ENCODE assay signal across 20 mouse cellular contexts in the genomic region with DNA sequence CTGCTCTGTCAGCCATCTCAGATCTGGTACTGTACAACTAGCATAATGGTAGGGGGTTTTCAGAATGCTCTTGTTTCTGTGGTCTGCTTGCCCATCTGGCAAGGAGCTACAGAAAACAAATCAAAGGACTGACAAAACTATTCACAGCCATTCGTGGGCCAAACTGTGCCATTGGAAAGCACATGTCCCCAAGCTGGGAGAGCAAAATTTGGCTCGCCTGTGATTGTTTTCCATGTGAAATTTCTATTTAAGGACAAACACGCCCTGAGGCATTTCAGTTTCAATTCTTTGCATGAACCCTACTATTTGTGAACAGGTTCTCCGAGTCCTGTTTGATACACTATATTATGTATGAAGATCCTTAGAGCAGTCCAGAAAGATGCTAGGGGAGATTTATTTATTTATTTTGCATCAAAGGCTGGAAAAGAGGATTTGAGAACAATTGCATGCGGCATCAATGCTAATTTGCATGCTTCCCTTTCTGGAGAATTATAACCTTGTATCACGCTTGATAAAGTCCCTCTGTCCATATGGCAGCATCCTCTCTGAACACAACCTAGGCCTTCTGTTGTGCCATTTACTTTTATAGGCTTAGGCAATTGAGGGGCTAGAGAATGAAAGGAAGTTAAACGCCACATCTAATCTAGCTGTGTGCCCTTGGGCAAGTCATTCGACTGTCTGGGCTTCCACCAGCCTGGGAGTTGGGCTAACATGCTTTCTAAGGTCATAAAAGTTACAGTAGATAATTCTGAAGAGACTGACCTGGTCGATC.
DNase-seq lines count a peak whose midpoint lies in the region; ATAC-seq and TF ChIP-seq lines count a peak whose summit lies in the region.
"Had no signal": no experiment of that assay in that cellular context is flagged by ENCODE, and none has a peak within 500 bp of the region (broad histone marks: within the 10 kb centered on the region; RNA-seq: fewer than 3 reads in every experiment).

No protein-coding gene starts in this region.

- TF ChIP-seq POLR2A in CH12.LX (IDR thresholded peaks at IDR 0.05; ENCODE audit: low read depth, low read length): no peak
- TF ChIP-seq POLR2A in thymus, adult 2 months (IDR thresholded peaks at IDR 0.05; ENCODE audit: control insufficient read depth, extremely low read depth, insufficient read depth, low read length, poor library complexity): no peak

- H3K9me3 ChIP-seq in embryonic facial prominence, embryonic 14.5 days (ENCODE audit: control insufficient read depth, low read length): no peaks in the 10 kb centered on the region
- no peaks in the 10 kb centered on the region for H3K9me3 ChIP-seq in embryonic facial prominence, embryonic 10.5 days
- no peaks in the 10 kb centered on the region for H3K9me3 ChIP-seq in CH12.LX (replicated peaks; ENCODE audit: low read length)
- H3K9me3 ChIP-seq in midbrain, embryonic 13.5 days: no peaks in the 10 kb centered on the region
- H3K9me3 ChIP-seq: embryonic facial prominence, embryonic 12.5 days; G1E; lung, embryonic 15.5 days; megakaryocyte, embryonic 14.5 days had no signal

- intact Hi-C loops in heart, postnatal 14 days (cut with DNase I): no loop called here

- 61% methylated on average over 9 of the region's 9 CpGs for WGBS in embryonic facial prominence, embryonic 14.5 days
- 76% methylated on average over 9 of the region's 9 CpGs for WGBS in embryonic facial prominence, embryonic 10.5 days
- 51% methylated on average over 9 of the region's 9 CpGs for WGBS in midbrain, embryonic 13.5 days
- 89% methylated on average over 9 of the region's 9 CpGs for WGBS in thymus, adult 2 months

- H3K27ac ChIP-seq in embryonic facial prominence, embryonic 14.5 days (replicated peaks; ENCODE audit: low read depth, low read length): no peak overlapping the region
- no peak overlapping the region for H3K27ac ChIP-seq in embryonic facial prominence, embryonic 10.5 days (replicated peaks)
- no peak overlapping the region for H3K27ac ChIP-seq in CH12.LX (ENCODE audit: insufficient read depth, low read depth)
- peak overlapping the region; percentile 21; the same call in 1 of the 2 replicates for H3K27ac ChIP-seq in midbrain, embryonic 13.5 days
- no peak overlapping the region for H3K27ac ChIP-seq in thymus, adult 2 months (ENCODE audit: control insufficient read depth, insufficient read depth, low read length)
- H3K27ac ChIP-seq: embryonic facial prominence, embryonic 12.5 days; lung, embryonic 15.5 days had no signal

- in situ Hi-C loops in CH12.LX (cut with MboI; ENCODE audit: low pct_ligation_motif_present, low pct_unique_long_range_greater_than_20kb, low sequenced_read_pairs): no loop called here

- no peaks in the 10 kb centered on the region for H3K27me3 ChIP-seq in embryonic facial prominence, embryonic 14.5 days (replicated peaks; ENCODE audit: control insufficient read depth, insufficient read depth, low read length)
- no peaks in the 10 kb centered on the region for H3K27me3 ChIP-seq in embryonic facial prominence, embryonic 10.5 days (replicated peaks; ENCODE audit: low read depth, poor library complexity, severe bottlenecking)
- no peaks in the 10 kb centered on the region for H3K27me3 ChIP-seq in CH12.LX (replicated peaks)
- H3K27me3 ChIP-seq in midbrain, embryonic 13.5 days: no peaks in the 10 kb centered on the region
- no peaks in the 10 kb centered on the region for H3K27me3 ChIP-seq in thymus, adult 2 months (ENCODE audit: control insufficient read depth, insufficient read depth, low read length)
- H3K27me3 ChIP-seq: embryonic facial prominence, embryonic 12.5 days; lung, embryonic 15.5 days; megakaryocyte, embryonic 14.5 days had no signal

- no peaks in the 10 kb centered on the region for H3K4me1 ChIP-seq in embryonic facial prominence, embryonic 14.5 days (ENCODE audit: control insufficient read depth, insufficient read depth, low read length)
- H3K4me1 ChIP-seq in embryonic facial prominence, embryonic 10.5 days: no peaks in the 10 kb centered on the region
- no peaks in the 10 kb centered on the region for H3K4me1 ChIP-seq in CH12.LX (ENCODE audit: control insufficient read depth in 1 of 2, insufficient read depth in 2 of 2)
- H3K4me1 ChIP-seq in midbrain, embryonic 13.5 days (replicated peaks): peaks cover 19% of the 10 kb centered on the region
- no peaks in the 10 kb centered on the region for H3K4me1 ChIP-seq in thymus, adult 2 months (replicated peaks; ENCODE audit: control insufficient read depth, insufficient read depth, low read length)
- H3K4me1 ChIP-seq: embryonic facial prominence, embryonic 12.5 days; lung, embryonic 15.5 days; megakaryocyte, embryonic 14.5 days had no signal

- no peak for TF ChIP-seq RAD21 in CH12.LX (IDR thresholded peaks at IDR 0.05; ENCODE audit: low read depth, low read length)

- H3K79me2 ChIP-seq in CH12.LX (replicated peaks; ENCODE audit: control insufficient read depth, extremely low read depth, insufficient read depth, poor library complexity, severe bottlenecking): no peaks in the 10 kb centered on the region

- no peak for TF ChIP-seq EP300 in CH12.LX (IDR thresholded peaks at IDR 0.05; ENCODE audit: low read length)

- no peak for ATAC-seq in embryonic facial prominence, embryonic 14.5 days (ENCODE audit: low read depth)
- peak; percentile 57; the same call in 1 of the 2 replicates for ATAC-seq in midbrain, embryonic 13.5 days
- ATAC-seq: intestine, postnatal 0 days had no signal

- no peak overlapping the region for H3K9ac ChIP-seq in embryonic facial prominence, embryonic 14.5 days (ENCODE audit: low read depth, low read length)
- H3K9ac ChIP-seq in CH12.LX (ENCODE audit: insufficient read depth, low read depth): no peak overlapping the region
- H3K9ac ChIP-seq in midbrain, embryonic 13.5 days (replicated peaks): no peak overlapping the region
- H3K9ac ChIP-seq: embryonic facial prominence, embryonic 12.5 days; lung, embryonic 15.5 days had no signal

- no peaks in the 10 kb centered on the region for H3K36me3 ChIP-seq in embryonic facial prominence, embryonic 14.5 days (ENCODE audit: control insufficient read depth, insufficient read depth, low read length)
- no peaks in the 10 kb centered on the region for H3K36me3 ChIP-seq in embryonic facial prominence, embryonic 10.5 days (replicated peaks)
- no peaks in the 10 kb centered on the region for H3K36me3 ChIP-seq in CH12.LX (replicated peaks in 1 of 2; ENCODE audit: control insufficient read depth in 1 of 2, insufficient read depth in 1 of 2, low read length in 1 of 2)
- no peaks in the 10 kb centered on the region for H3K36me3 ChIP-seq in midbrain, embryonic 13.5 days
- no peaks in the 10 kb centered on the region for H3K36me3 ChIP-seq in thymus, adult 2 months (ENCODE audit: control insufficient read depth, insufficient read depth, low read length)
- H3K36me3 ChIP-seq: embryonic facial prominence, embryonic 12.5 days; G1E; lung, embryonic 15.5 days had no signal

- TF ChIP-seq CTCF in CH12.LX (conservative IDR thresholded peaks at IDR 0.05 in 1 of 2, IDR thresholded peaks at IDR 0.05 in 1 of 2; ENCODE audit: low read depth in 2 of 2, low read length in 2 of 2): no peak
- TF ChIP-seq CTCF in thymus, adult 2 months (IDR thresholded peaks at IDR 0.05; ENCODE audit: borderline replicate concordance, control insufficient read depth, extremely low read depth, insufficient read depth, low read length, poor library complexity): no peak

- dilution Hi-C loops in CH12.LX (cut with MboI; ENCODE audit: extremely low pct_ligation_motif_present, extremely low pct_unique_long_range_greater_than_20kb, low sequenced_read_pairs): no loop called here

- DNase-seq in embryonic facial prominence, embryonic 14.5 days (ENCODE audit: low spot score): peak; percentile 17
- DNase-seq in embryonic facial prominence, embryonic 10.5 days (ENCODE audit: low spot score): no peak
- peak; percentile 51 for DNase-seq in kidney, adult 9 months
- no peak for DNase-seq in kidney, postnatal 4 days
- DNase-seq in CH12.LX (ENCODE audit: extremely low read depth): no peak
- DNase-seq in heart, postnatal 14 days: no peak
- no peak for DNase-seq in thymus, adult 2 months
- DNase-seq: adrenal gland, postnatal 25 days; B cell, adult 2 months; heart, adult 18-20 months; layer of hippocampus, postnatal 36 days; liver; right cerebral cortex, postnatal 14 days; thymus, adult 18-20 months had no signal

- no peak overlapping the region for H3K4me3 ChIP-seq in embryonic facial prominence, embryonic 14.5 days (ENCODE audit: low read depth, low read length)
- H3K4me3 ChIP-seq in embryonic facial prominence, embryonic 10.5 days: no peak overlapping the region
- H3K4me3 ChIP-seq in CH12.LX (replicated peaks in 1 of 3; ENCODE audit: low read depth in 2 of 3, low read length in 2 of 3, poor library complexity in 1 of 3): no peak overlapping the region
- H3K4me3 ChIP-seq in midbrain, embryonic 13.5 days (replicated peaks): no peak overlapping the region
- H3K4me3 ChIP-seq in thymus, adult 2 months (ENCODE audit: control insufficient read depth, insufficient read depth, low read length): no peak overlapping the region
- H3K4me3 ChIP-seq: embryonic facial prominence, embryonic 12.5 days; lung, embryonic 15.5 days; megakaryocyte, embryonic 14.5 days had no signal

- no peak overlapping the region for H3K4me2 ChIP-seq in embryonic facial prominence, embryonic 14.5 days (ENCODE audit: low read depth, low read length)
- peak overlapping the region; percentile 32; the same call in 1 of the 2 replicates for H3K4me2 ChIP-seq in CH12.LX (ENCODE audit: insufficient read depth, low read depth, poor library complexity, severe bottlenecking)
- no peak overlapping the region for H3K4me2 ChIP-seq in midbrain, embryonic 13.5 days (replicated peaks)
- H3K4me2 ChIP-seq: embryonic facial prominence, embryonic 12.5 days; lung, embryonic 15.5 days had no signal

TF ChIP-seq in CH12.LX, 34 proteins besides CTCF, POLR2A, EP300 and RAD21:
- no peak for TF ChIP-seq ZNF384 (IDR thresholded peaks at IDR 0.05; ENCODE audit: low read depth, low read length)
- no peak for TF ChIP-seq SIN3A (IDR thresholded peaks at IDR 0.05; ENCODE audit: low read length)
- no peak for TF ChIP-seq ELF1 (IDR thresholded peaks at IDR 0.05; ENCODE audit: low read depth, low read length)
- no peak for TF ChIP-seq PAX5 (IDR thresholded peaks at IDR 0.05; ENCODE audit: low read length)
- no peak for TF ChIP-seq TBP (conservative IDR thresholded peaks at IDR 0.05; ENCODE audit: low read depth, low read length)
- no peak for TF ChIP-seq MXI1 (IDR thresholded peaks at IDR 0.05; ENCODE audit: low read depth, low read length)
- no peak for TF ChIP-seq NRF1 (IDR thresholded peaks at IDR 0.05; ENCODE audit: low read depth, low read length)
- TF ChIP-seq CHD1 (IDR thresholded peaks at IDR 0.05; ENCODE audit: low read depth, low read length): no peak
- no peak for TF ChIP-seq USF1 (IDR thresholded peaks at IDR 0.05; ENCODE audit: low read depth, low read length)
- TF ChIP-seq BHLHE40 (IDR thresholded peaks at IDR 0.05; ENCODE audit: low read depth, low read length): no peak
- TF ChIP-seq MAZ (IDR thresholded peaks at IDR 0.05; ENCODE audit: low read depth, low read length): no peak
- TF ChIP-seq ZKSCAN1 (IDR thresholded peaks at IDR 0.05; ENCODE audit: borderline replicate concordance, low read depth, low read length): no peak
- no peak for TF ChIP-seq ZC3H11A (IDR thresholded peaks at IDR 0.05; ENCODE audit: low read depth, low read length)

Comparison
In these comparisons a context has a peak if more than half of its experiments do, and no peak if none do; other contexts are left out.
1. DNase-seq: peak in embryonic facial prominence, embryonic 14.5 days (single experiment) and kidney, adult 9 months (single experiment); none in embryonic facial prominence, embryonic 10.5 days (single experiment), kidney, postnatal 4 days (0 of 2), CH12.LX (single experiment), heart, postnatal 14 days (0 of 2) and thymus, adult 2 months (single experiment).